Mouse (Mus musculus): ENCODE measurements around the gene March7.

- TF ChIP-seq CTCF (IDR thresholded peaks at IDR 0.05) = no peak
- no peak for TF ChIP-seq EP300 (IDR thresholded peaks at IDR 0.05)
Observed at GRCm38 (mm10) chr2:60204162-60204561, 5.5 kb upstream of the March7 start.
